ENCODE assay signal across 9 mouse cellular contexts in genomic region chr15:99653876-99654275, GRCm38 (mm10). TPM values are rescaled to one million over a fixed set of nuclear protein-coding genes. Genes with fewer than 3 reads are reported as not detected.
A peak's percentile ranks its signal among the peaks of the same experiment; 100 is the strongest.
DNase-seq lines count a peak whose midpoint lies in the region; ATAC-seq and TF ChIP-seq lines count a peak whose summit lies in the region.
"Had no signal": no experiment of that assay in that cellular context is flagged by ENCODE, and none has a peak within 500 bp of the region (broad histone marks: within the 10 kb centered on the region; RNA-seq: fewer than 3 reads in every experiment).

No protein-coding gene starts in this region.

- TF ChIP-seq EP300 in ES-Bruce4 (IDR thresholded peaks at IDR 0.05; ENCODE audit: insufficient read depth, low read depth, low read length), result no peak

- peaks cover 9% of the 10 kb centered on the region for H3K4me1 ChIP-seq in ES-Bruce4 (ENCODE audit: control insufficient read depth, insufficient read depth, low read length)
- H3K4me1 ChIP-seq in hindbrain, embryonic 10.5 days (replicated peaks), result peaks cover 50% of the 10 kb centered on the region
- H3K4me1 ChIP-seq in liver, embryonic 16.5 days (ENCODE audit: control insufficient read depth, low read depth, low read length), result peaks cover 29% of the 10 kb centered on the region

- ATAC-seq in liver, embryonic 16.5 days (ENCODE audit: low read depth), result no peak
- ATAC-seq in megakaryocyte progenitor cell, adult 5-6 weeks (replicated peaks; ENCODE audit: poor library complexity), result no peak

- no peaks in the 10 kb centered on the region for H3K9me3 ChIP-seq in ES-Bruce4 (replicated peaks; ENCODE audit: control insufficient read depth, insufficient read depth, low read length, poor library complexity, severe bottlenecking)
- no peaks in the 10 kb centered on the region for H3K9me3 ChIP-seq in hindbrain, embryonic 10.5 days
- H3K9me3 ChIP-seq in liver, embryonic 16.5 days (replicated peaks; ENCODE audit: control insufficient read depth, low read length), result no peaks in the 10 kb centered on the region

- no peak for TF ChIP-seq POLR2A in ES-Bruce4 (IDR thresholded peaks at IDR 0.05; ENCODE audit: insufficient read depth, low read length)

- 0 out of 2 replicates have a peak, but pooled peaks cover 3% of the 10 kb centered on the region for H3K36me3 ChIP-seq in ES-Bruce4 (ENCODE audit: control insufficient read depth, insufficient read depth, low read length, poor library complexity, severe bottlenecking)
- H3K36me3 ChIP-seq in hindbrain, embryonic 10.5 days, result no peaks in the 10 kb centered on the region
- H3K36me3 ChIP-seq in liver, embryonic 16.5 days (ENCODE audit: control insufficient read depth, insufficient read depth), result no peaks in the 10 kb centered on the region

- peak overlapping the region; percentile 18 for H3K27ac ChIP-seq in ES-Bruce4 (ENCODE audit: insufficient read depth, low read length)
- H3K27ac ChIP-seq in hindbrain, embryonic 10.5 days, result peak overlapping the region; percentile 78
- H3K27ac ChIP-seq in liver, embryonic 16.5 days (ENCODE audit: low read length), result no peak overlapping the region

- H3K27me3 ChIP-seq in ES-Bruce4 (ENCODE audit: control insufficient read depth, insufficient read depth, low read length, poor library complexity, severe bottlenecking), result no peaks in the 10 kb centered on the region
- peaks cover 51% of the 10 kb centered on the region for H3K27me3 ChIP-seq in hindbrain, embryonic 10.5 days (ENCODE audit: insufficient read depth, poor library complexity, severe bottlenecking)
- peaks cover 44% of the 10 kb centered on the region for H3K27me3 ChIP-seq in liver, embryonic 16.5 days (ENCODE audit: control insufficient read depth, insufficient read depth, low read depth, low read length)

- TF ChIP-seq CTCF in ES-Bruce4 (IDR thresholded peaks at IDR 0.05; ENCODE audit: low read depth, low read length), result no peak

- H3K9ac ChIP-seq in ES-Bruce4 (ENCODE audit: low read depth, poor library complexity, severe bottlenecking), result peak overlapping the region; percentile 38
- no peak overlapping the region for H3K9ac ChIP-seq in liver, embryonic 16.5 days (ENCODE audit: low read depth, low read length)

- peak overlapping the region; percentile 32; the same call in 1 of the 2 replicates for H3K4me2 ChIP-seq in liver, embryonic 16.5 days (ENCODE audit: low read depth, low read length)

- peak overlapping the region; percentile 71 for H3K4me3 ChIP-seq in ES-Bruce4 (ENCODE audit: low read depth, low read length)
- H3K4me3 ChIP-seq in hindbrain, embryonic 10.5 days, result peak overlapping the region; percentile 45
- no peak overlapping the region for H3K4me3 ChIP-seq in liver, embryonic 16.5 days (ENCODE audit: low read depth, low read length)

- 3% methylated on average over 21 of the region's 21 CpGs for WGBS in hindbrain, embryonic 10.5 days
- 12% methylated on average over 21 of the region's 21 CpGs for WGBS in liver, embryonic 16.5 days (ENCODE audit: insufficient replicate concordance)

- DNase-seq in cerebellum, adult 9-11 months, result peak; percentile 28
- no peak for DNase-seq in cerebellum, postnatal 25 days
- DNase-seq in hindbrain, embryonic 10.5 days (ENCODE audit: low spot score), result no peak
- DNase-seq in MN1 (ENCODE audit: low spot score), result no peak
- DNase-seq in adipocyte (ENCODE audit: low spot score), result no peak
- DNase-seq: right cerebral cortex, postnatal 25 days had no signal

RNA-seq across cellular contexts. Expression of gene Racgap1, which starts 2.4 kb away (rescaled TPM):
- polyA plus RNA-seq in ES-Bruce4 (2011; ENCODE audit: insufficient read depth, insufficient read length, low read depth, missing spikeins), result 122 and 134 TPM in 2 replicates
- 193 and 219 TPM in 2 replicates for polyA plus RNA-seq in hindbrain, embryonic 10.5 days (2016; fragmentation: Nextera tagmentation; extraction: Ambion mirVana)
- 63.1 and 68.1 TPM in 2 replicates for polyA plus RNA-seq in liver, embryonic 16.5 days (2015; fragmentation: Nextera tagmentation; extraction: Ambion mirVana)
- 61.7 and 69.9 TPM in 2 replicates for total RNA-seq in megakaryocyte progenitor cell, adult 5-6 weeks (2015)
- total RNA-seq in megakaryocyte progenitor cell, adult 5-6 weeks (2017), result 69.1 and 69.4 TPM in 2 replicates

RNA-seq across cellular contexts. Expression of gene Asic1, which starts 16.3 kb away (rescaled TPM):
- polyA plus RNA-seq in ES-Bruce4 (2011; ENCODE audit: insufficient read depth, insufficient read length, low read depth, missing spikeins), result 3.9 and 4.1 TPM in 2 replicates
- 12.6 and 29.0 TPM in 2 replicates for polyA plus RNA-seq in hindbrain, embryonic 10.5 days (2016; fragmentation: Nextera tagmentation; extraction: Ambion mirVana)
- 0.14 and 0.30 TPM in 2 replicates for polyA plus RNA-seq in liver, embryonic 16.5 days (2015; fragmentation: Nextera tagmentation; extraction: Ambion mirVana)
- not detected in 2 replicates for total RNA-seq in megakaryocyte progenitor cell, adult 5-6 weeks (2015)
- total RNA-seq in megakaryocyte progenitor cell, adult 5-6 weeks (2017), result not detected in 2 replicates

RNA-seq across cellular contexts. Expression of gene Smarcd1, which starts 48.1 kb away (rescaled TPM):
- polyA plus RNA-seq in ES-Bruce4 (2011; ENCODE audit: insufficient read depth, insufficient read length, low read depth, missing spikeins), result 92.3 and 100 TPM in 2 replicates
- polyA plus RNA-seq in hindbrain, embryonic 10.5 days (2016; fragmentation: Nextera tagmentation; extraction: Ambion mirVana), result 101 and 118 TPM in 2 replicates
- polyA plus RNA-seq in liver, embryonic 16.5 days (2015; fragmentation: Nextera tagmentation; extraction: Ambion mirVana), result 4.0 and 4.5 TPM in 2 replicates
- 22.8 and 24.1 TPM in 2 replicates for total RNA-seq in megakaryocyte progenitor cell, adult 5-6 weeks (2015)
- total RNA-seq in megakaryocyte progenitor cell, adult 5-6 weeks (2017), result 11.6 and 17.3 TPM in 2 replicates

RNA-seq across cellular contexts. Expression of gene Gm17349, which starts 51.4 kb away (rescaled TPM):
- not detected in 2 replicates for polyA plus RNA-seq in ES-Bruce4 (2011; ENCODE audit: insufficient read depth, insufficient read length, low read depth, missing spikeins)
- polyA plus RNA-seq in hindbrain, embryonic 10.5 days (2016; fragmentation: Nextera tagmentation; extraction: Ambion mirVana), result not detected in 2 replicates
- not detected in 2 replicates for polyA plus RNA-seq in liver, embryonic 16.5 days (2015; fragmentation: Nextera tagmentation; extraction: Ambion mirVana)
- not detected in 2 replicates for total RNA-seq in megakaryocyte progenitor cell, adult 5-6 weeks (2015)
- total RNA-seq in megakaryocyte progenitor cell, adult 5-6 weeks (2017), result not detected in 2 replicates

RNA-seq across cellular contexts. Expression of gene Aqp6, which starts 52.7 kb away (rescaled TPM):
- 0.32 and 0.42 TPM in 2 replicates for polyA plus RNA-seq in ES-Bruce4 (2011; ENCODE audit: insufficient read depth, insufficient read length, low read depth, missing spikeins)
- polyA plus RNA-seq in hindbrain, embryonic 10.5 days (2016; fragmentation: Nextera tagmentation; extraction: Ambion mirVana), result 0.35 and 0.90 TPM in 2 replicates
- not detected in 2 replicates for polyA plus RNA-seq in liver, embryonic 16.5 days (2015; fragmentation: Nextera tagmentation; extraction: Ambion mirVana)
- not detected in 2 replicates for total RNA-seq in megakaryocyte progenitor cell, adult 5-6 weeks (2015)
- total RNA-seq in megakaryocyte progenitor cell, adult 5-6 weeks (2017), result not detected in 2 replicates

Comparison
In these comparisons a context has a peak if more than half of its experiments do, and no peak if none do; other contexts are left out.
1. RNA of gene Smarcd1, which starts 48.1 kb away (polyA plus RNA-seq): 101 to 118 TPM in hindbrain, embryonic 10.5 days and 92.3 to 100 TPM in ES-Bruce4; 4.0 to 4.5 TPM in liver, embryonic 16.5 days; every median in the first group is over 10 times any median in the second.